Mouse (Mus musculus): ENCODE data around the gene Hsd17b7. TPM values are rescaled to one million over a fixed set of nuclear protein-coding genes. Genes with fewer than 3 reads are reported as not detected.

Gene Hsd17b7
- polyA plus RNA-seq, 1 experiment from 2014 or later = 20.9 TPM

DNA sequence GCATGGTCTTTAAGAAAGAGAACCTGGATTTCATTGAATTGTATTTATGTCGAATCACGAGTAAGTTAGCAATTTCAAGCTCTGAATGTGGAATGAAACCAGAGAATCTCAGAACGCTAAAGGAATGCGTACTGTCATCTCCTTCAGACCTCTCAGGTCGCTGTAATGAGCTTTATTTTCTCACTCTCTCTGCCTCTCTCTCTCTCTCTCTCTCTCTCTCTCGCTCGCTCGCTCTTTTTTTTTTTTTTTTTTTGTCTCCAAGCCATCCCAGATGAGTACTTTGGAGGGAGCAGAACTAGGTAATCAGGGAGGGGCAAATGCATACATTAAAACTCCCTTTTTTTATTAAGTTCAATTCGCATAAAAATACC, 460 bp upstream of the Hsd17b7 start:
- Histone ChIP-seq H3K27ac (peak overlapping the region; percentile 84), H3K36me3 (replicated peaks) (peaks cover 19% of the 10 kb centered on the region), H3K27me3 (no peaks in the 10 kb centered on the region), H3K9ac (peak overlapping the region; percentile 50), H3K4me2 (peak overlapping the region; percentile 73), H3K4me3 (replicated peaks) (peak overlapping the region; percentile 67), H3K9me3 (no peaks in the 10 kb centered on the region), H3K4me1 (peaks cover 15% of the 10 kb centered on the region)
- peak; percentile 52 for ATAC-seq (ENCODE audit: low FRiP score)
- 1% methylated on average over 9 of the region's 9 CpGs for WGBS

DNA sequence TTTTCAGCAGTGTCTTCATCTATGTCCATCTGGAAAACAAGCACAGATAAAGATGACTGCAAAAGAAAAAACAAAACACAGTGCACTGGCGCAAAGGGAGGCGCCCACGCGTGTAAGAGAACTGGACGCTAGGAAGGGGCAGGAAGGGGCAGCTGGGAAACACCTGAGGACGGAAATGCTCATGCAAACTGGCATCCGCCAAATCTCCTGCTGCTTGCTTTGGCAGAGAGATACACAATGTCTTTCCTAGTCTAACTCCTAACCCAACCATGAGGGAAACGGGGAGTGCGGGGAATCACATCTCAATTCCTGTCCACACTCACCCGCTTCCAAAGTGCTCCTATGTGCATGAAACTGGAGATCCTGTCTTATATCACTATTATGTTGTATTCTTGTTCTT, 15.9 kb downstream of the Hsd17b7 start:
- ATAC-seq (ENCODE audit: low FRiP score) = no peak
- Histone ChIP-seq H3K9ac (no peak overlapping the region), H3K9me3 (no peaks in the 10 kb centered on the region), H3K27ac (no peak overlapping the region), H3K4me1 (no peaks in the 10 kb centered on the region), H3K4me2 (no peak overlapping the region), H3K4me3 (replicated peaks) (no peak overlapping the region), H3K36me3 (replicated peaks) (peaks cover 64% of the 10 kb centered on the region), H3K27me3 (no peaks in the 10 kb centered on the region)
- WGBS = 98% methylated on average over 10 of the region's 10 CpGs

- Histone ChIP-seq H3K4me2 (no peak overlapping the region), H3K9ac (no peak overlapping the region), H3K9me3 (no peaks in the 10 kb centered on the region), H3K36me3 (replicated peaks) (peaks cover 59% of the 10 kb centered on the region), H3K4me1 (no peaks in the 10 kb centered on the region), H3K27ac (no peak overlapping the region), H3K4me3 (replicated peaks) (no peak overlapping the region), H3K27me3 (no peaks in the 10 kb centered on the region)
- ATAC-seq (ENCODE audit: low FRiP score) = no peak
- 96% methylated on average over 10 of the region's 10 CpGs for WGBS
These were observed 16.4 kb downstream of the Hsd17b7 start for GRCm38 (mm10) chr1:169952636-169953035.

DNA sequence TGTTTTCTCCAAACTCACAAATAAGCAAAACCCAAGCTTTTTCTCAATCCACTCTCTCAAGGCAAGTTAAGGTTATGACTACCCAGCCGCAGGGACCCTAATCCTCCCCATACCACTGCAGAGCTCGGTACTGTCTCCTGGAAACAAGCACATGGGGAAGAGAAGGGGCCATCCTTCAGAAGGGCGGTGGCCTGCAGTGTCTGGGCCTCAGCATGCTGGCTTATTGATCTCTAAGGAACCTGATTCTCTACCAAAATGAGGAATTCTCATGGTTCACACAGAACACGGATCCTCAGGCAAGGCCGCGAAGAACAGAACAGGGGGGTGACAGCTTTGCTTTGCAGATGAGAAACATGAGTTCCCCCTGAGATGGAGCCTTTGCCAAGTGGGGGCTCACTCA, 17.5 kb downstream of the Hsd17b7 start:
- Histone ChIP-seq H3K9me3 (no peaks in the 10 kb centered on the region), H3K4me2 (no peak overlapping the region), H3K4me3 (replicated peaks) (no peak overlapping the region), H3K36me3 (replicated peaks) (peaks cover 53% of the 10 kb centered on the region), H3K27me3 (no peaks in the 10 kb centered on the region), H3K4me1 (no peaks in the 10 kb centered on the region), H3K9ac (no peak overlapping the region), H3K27ac (no peak overlapping the region)
- no peak for ATAC-seq (ENCODE audit: low FRiP score)
- WGBS = 87% methylated on average over 6 of the region's 6 CpGs

- no peak overlapping the region for H3K4me3 ChIP-seq (replicated peaks)
- H3K27ac ChIP-seq = no peak overlapping the region
- H3K9me3 ChIP-seq = no peaks in the 10 kb centered on the region
- peaks cover 44% of the 10 kb centered on the region for H3K36me3 ChIP-seq (replicated peaks)
- no peaks in the 10 kb centered on the region for H3K27me3 ChIP-seq
- no peaks in the 10 kb centered on the region for H3K4me1 ChIP-seq
- ATAC-seq (ENCODE audit: low FRiP score) = no peak
- no peak overlapping the region for H3K9ac ChIP-seq
- H3K4me2 ChIP-seq = no peak overlapping the region
- WGBS = 94% methylated on average over 4 of the region's 4 CpGs
These were observed 18.4 kb downstream of the Hsd17b7 start for GRCm38 (mm10) chr1:169950651-169951050.

DNA sequence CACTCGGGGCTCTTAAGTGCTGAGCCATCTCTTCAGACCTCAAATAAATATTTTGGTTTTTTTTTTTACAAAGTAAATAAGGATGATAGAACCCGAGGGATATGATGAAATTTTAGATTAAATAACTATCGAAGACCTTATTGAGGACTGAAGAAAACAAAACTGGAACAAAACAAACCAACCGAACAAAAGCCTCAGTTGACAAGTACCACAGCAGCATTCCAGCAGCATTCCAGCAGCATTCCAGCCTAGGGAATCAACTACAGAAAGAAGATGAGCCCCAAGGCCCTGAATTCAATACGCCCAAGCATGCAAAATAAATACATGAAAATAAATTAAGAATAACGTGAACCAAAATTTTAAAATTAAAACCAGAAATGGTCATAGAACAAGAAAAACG, 19.1 kb downstream of the Hsd17b7 start:
- Histone ChIP-seq H3K27ac (no peak overlapping the region), H3K36me3 (replicated peaks) (peaks cover 37% of the 10 kb centered on the region)
- ATAC-seq (ENCODE audit: low FRiP score) = no peak

GRCm38 (mm10) chr1:169948866-169949265, 20.2 kb downstream of the Hsd17b7 start:
- no peak overlapping the region for H3K4me2 ChIP-seq
- 89% methylated on average over 7 of the region's 7 CpGs for WGBS
- H3K4me3 ChIP-seq (replicated peaks) = no peak overlapping the region
- no peak overlapping the region for H3K9ac ChIP-seq
- H3K4me1 ChIP-seq = no peaks in the 10 kb centered on the region
- H3K36me3 ChIP-seq (replicated peaks) = peaks cover 27% of the 10 kb centered on the region
- no peak overlapping the region for H3K27ac ChIP-seq
- H3K27me3 ChIP-seq = no peaks in the 10 kb centered on the region
- no peak for ATAC-seq (ENCODE audit: low FRiP score)
- 0 out of 2 replicates have a peak, but pooled peaks cover 3% of the 10 kb centered on the region for H3K9me3 ChIP-seq

More for the DNA sequence above, 19.1 kb downstream of the Hsd17b7 start:
- Histone ChIP-seq H3K4me1 (no peaks in the 10 kb centered on the region), H3K9ac (no peak overlapping the region), H3K27me3 (no peaks in the 10 kb centered on the region), H3K4me3 (replicated peaks) (no peak overlapping the region), H3K9me3 (0 out of 2 replicates have a peak, but pooled peaks cover 2% of the 10 kb centered on the region), H3K4me2 (no peak overlapping the region)
- 82% methylated on average over 7 of the region's 7 CpGs for WGBS

GRCm38 (mm10) chr1:169948280-169948679, 20.8 kb downstream of the Hsd17b7 start:
- Histone ChIP-seq H3K4me2 (no peak overlapping the region), H3K36me3 (replicated peaks) (peaks cover 21% of the 10 kb centered on the region), H3K9ac (no peak overlapping the region), H3K27ac (no peak overlapping the region), H3K27me3 (no peaks in the 10 kb centered on the region), H3K4me3 (replicated peaks) (no peak overlapping the region), H3K4me1 (no peaks in the 10 kb centered on the region), H3K9me3 (0 out of 2 replicates have a peak, but pooled peaks cover 3% of the 10 kb centered on the region)
- 86% methylated on average over 7 of the region's 7 CpGs for WGBS
- no peak for ATAC-seq (ENCODE audit: low FRiP score)

- WGBS = 84% methylated on average over 6 of the region's 6 CpGs
- Histone ChIP-seq H3K27me3 (no peaks in the 10 kb centered on the region), H3K9me3 (0 out of 2 replicates have a peak, but pooled peaks cover 3% of the 10 kb centered on the region), H3K4me2 (no peak overlapping the region), H3K27ac (no peak overlapping the region), H3K9ac (no peak overlapping the region), H3K4me3 (replicated peaks) (no peak overlapping the region), H3K4me1 (no peaks in the 10 kb centered on the region), H3K36me3 (replicated peaks) (peaks cover 16% of the 10 kb centered on the region)
- ATAC-seq (ENCODE audit: low FRiP score) = no peak
These were observed 21.4 kb downstream of the Hsd17b7 start for GRCm38 (mm10) chr1:169947654-169948053.

- no peaks in the 10 kb centered on the region for H3K4me1 ChIP-seq
- H3K27me3 ChIP-seq = no peaks in the 10 kb centered on the region
- H3K27ac ChIP-seq = no peak overlapping the region
- H3K4me2 ChIP-seq = no peak overlapping the region
- H3K36me3 ChIP-seq (replicated peaks) = peaks cover 5% of the 10 kb centered on the region
- no peak overlapping the region for H3K4me3 ChIP-seq (replicated peaks)
- 0 out of 2 replicates have a peak, but pooled peaks cover 3% of the 10 kb centered on the region for H3K9me3 ChIP-seq
- H3K9ac ChIP-seq = no peak overlapping the region
- ATAC-seq (ENCODE audit: low FRiP score) = no peak
- 86% methylated on average over 3 of the region's 3 CpGs for WGBS
These were observed 23.0 kb downstream of the Hsd17b7 start for GRCm38 (mm10) chr1:169946004-169946403.

DNA sequence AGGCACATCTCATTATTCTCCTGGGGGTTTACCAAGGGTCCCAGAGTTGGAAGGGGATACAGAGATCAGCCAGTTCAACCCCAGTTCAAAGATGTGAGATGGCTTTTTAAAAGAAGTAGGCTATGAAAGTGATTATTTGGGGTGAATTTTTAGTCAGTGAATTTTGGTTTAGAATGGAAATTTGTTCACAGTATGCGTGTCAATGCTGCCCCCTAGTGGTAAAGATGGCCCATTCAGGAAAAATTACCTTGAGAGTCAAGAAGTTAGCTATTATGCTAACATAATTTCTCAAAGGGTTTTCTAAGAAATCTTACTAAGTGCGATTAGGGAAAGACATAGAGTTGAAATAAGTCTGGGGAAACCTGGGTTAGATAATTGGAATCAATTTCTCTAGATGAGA, 29.7 kb downstream of the Hsd17b7 start:
- Histone ChIP-seq H3K4me1 (peaks cover 7% of the 10 kb centered on the region), H3K27ac (no peak overlapping the region), H3K4me2 (no peak overlapping the region), H3K4me3 (replicated peaks) (no peak overlapping the region), H3K36me3 (replicated peaks) (no peaks in the 10 kb centered on the region), H3K27me3 (no peaks in the 10 kb centered on the region; the same call in 1 of the 2 replicates), H3K9me3 (no peaks in the 10 kb centered on the region), H3K9ac (no peak overlapping the region)
- no peak for ATAC-seq (ENCODE audit: low FRiP score)
- WGBS = 7% methylated on average over 2 of the region's 2 CpGs

DNA sequence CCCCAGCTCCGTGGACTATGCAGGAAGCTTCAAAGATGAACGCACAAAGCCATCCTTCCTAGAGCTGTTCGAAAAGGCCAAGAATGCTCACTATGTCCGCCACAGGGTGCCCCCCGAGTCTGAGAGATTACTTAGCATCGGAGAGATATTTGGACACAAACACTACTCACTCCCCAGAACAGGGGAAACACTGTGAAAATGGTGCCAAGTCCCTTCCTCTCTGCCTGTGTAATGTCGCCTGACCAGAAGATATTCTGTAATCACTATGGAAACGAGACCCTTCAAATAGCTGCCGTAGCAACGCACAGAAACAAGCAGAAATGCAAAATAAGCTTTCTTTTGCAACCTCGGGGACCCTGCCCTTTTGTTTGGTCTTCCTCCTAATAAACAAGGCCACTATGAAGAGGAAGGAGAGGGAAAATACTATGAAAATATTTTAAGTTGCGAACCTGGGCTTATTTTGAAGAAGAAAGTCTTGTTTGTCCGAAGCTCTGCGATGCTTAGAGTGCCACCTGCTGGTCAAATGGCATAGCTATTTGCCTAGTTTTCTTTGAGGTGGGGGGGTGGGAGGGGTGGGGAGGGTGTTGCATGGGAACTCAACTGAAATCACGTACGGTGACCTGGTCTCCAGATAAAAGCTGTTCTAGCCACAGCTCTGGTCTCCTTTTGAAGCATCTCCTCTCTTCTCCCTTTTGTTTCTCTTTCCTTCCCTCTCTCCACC, 34.9 kb downstream of the Hsd17b7 start:
- peaks cover 4% of the 10 kb centered on the region for H3K27me3 ChIP-seq
- H3K27ac ChIP-seq = peak overlapping the region; percentile 59; the same call in 1 of the 2 replicates
- no peaks in the 10 kb centered on the region for H3K36me3 ChIP-seq (replicated peaks)
- peak; percentile 80 for ATAC-seq (ENCODE audit: low FRiP score)
- H3K4me2 ChIP-seq = peak overlapping the region; percentile 44
- peak overlapping the region; percentile 19; the same call in 1 of the 2 replicates for H3K4me3 ChIP-seq (replicated peaks)
- H3K9me3 ChIP-seq = no peaks in the 10 kb centered on the region
- 40% methylated on average over 16 of the region's 16 CpGs for WGBS
- peak overlapping the region; percentile 34; the same call in 1 of the 2 replicates for H3K9ac ChIP-seq
- peaks cover 15% of the 10 kb centered on the region for H3K4me1 ChIP-seq
